Mouse (Mus musculus) small intestine, adult 2 months (tissue): ENCODE results near the gene Skap2.

ENCODE experiments used
- CTCF ChIP-seq: fragments of 200-500 bp; IDR thresholded peaks from 2 replicates; pipeline ENCODE4 v1.5.1; 2012; ENCODE audit warnings: low read depth, mild to moderate bottlenecking, control low read depth, inconsistent platforms, low read length, moderate library complexity, mixed read lengths; ENCODE audit not compliant: insufficient replicate concordance, insufficient read length; ENCODE audit errors: extremely low read depth
- POLR2A ChIP-seq: fragments of 200-500 bp; IDR thresholded peaks from 2 replicates; pipeline ENCODE4 v1.6.1; 2012; ENCODE audit warnings: low read depth, mild to moderate bottlenecking, control low read depth, inconsistent platforms, low read length, moderate library complexity

GRCm38 (mm10) chr6:51844106-51844505 lies 168.2 kb downstream of the Skap2 start:
- TF ChIP-seq CTCF (no peak), POLR2A (no peak)
